Mouse (Mus musculus) MEL (cell line): ENCODE results near the gene Polr2l. TPM values are rescaled to one million over a fixed set of nuclear protein-coding genes. Genes with fewer than 3 reads are reported as not detected.

Experiments used
- DNase-seq: peaks from one replicate; pipeline ENCODE4 v3.0.0; 2011; ENCODE audit warnings: low read depth, low spot score
- H3K27ac ChIP-seq: 2 replicates; pipeline ENCODE4 v1.5.1; 2012; ENCODE audit warnings: low read depth, mild to moderate bottlenecking, control low read depth, low read length, moderate library complexity; ENCODE audit not compliant: control insufficient read depth
- H3K27me3 ChIP-seq, 2 experiments: fragments of 150-350 bp in 1 of 2; sonication (generic) in 1 of 2; 2 replicates each; pipeline ENCODE4 v1.6.1; 2012; ENCODE audit warnings: low read length in 2 of 2, mild to moderate bottlenecking in 2 of 2, improper control_type of control experiment in 1 of 2, moderate library complexity in 1 of 2; ENCODE audit not compliant: insufficient read depth in 2 of 2, control insufficient read depth in 1 of 2
- H3K36me3 ChIP-seq, 2 experiments: 2 replicates each; pipeline ENCODE4 v1.6.1; 2012 to 2014; ENCODE audit warnings: low read length in 2 of 2, improper control_type of control experiment in 1 of 2, inconsistent platforms in 1 of 2, mild to moderate bottlenecking in 1 of 2; ENCODE audit not compliant: insufficient read depth in 2 of 2, control insufficient read depth in 1 of 2
- H3K4me1 ChIP-seq, 2 experiments: fragments of 150-350 bp in 1 of 2; sonication (generic) in 1 of 2; 2 replicates each; pipeline ENCODE4 v1.6.1; 2012; ENCODE audit warnings: low read length in 2 of 2, improper control_type of control experiment in 1 of 2, mild to moderate bottlenecking in 1 of 2; ENCODE audit not compliant: insufficient read depth in 2 of 2, control insufficient read depth in 1 of 2
- H3K4me3 ChIP-seq, 2 experiments: fragments of 150-350 bp in 1 of 2; sonication (generic) in 1 of 2; 2 replicates each; pipeline ENCODE4 v1.5.1; 2012; ENCODE audit warnings: low read depth in 2 of 2, low read length in 2 of 2, mild to moderate bottlenecking in 2 of 2, moderate library complexity in 2 of 2, control low read depth in 1 of 2, improper control_type of control experiment in 1 of 2; ENCODE audit not compliant: control insufficient read depth in 1 of 2, insufficient read depth in 1 of 2
- H3K79me2 ChIP-seq: 2 replicates; pipeline ENCODE4 v1.6.1; 2012; ENCODE audit warnings: mild to moderate bottlenecking, low read length, moderate library complexity; ENCODE audit not compliant: control insufficient read depth, poor library complexity, insufficient read depth
- H3K9ac ChIP-seq: 2 replicates; pipeline ENCODE4 v1.6.1; 2012; ENCODE audit warnings: low read depth, mild to moderate bottlenecking, control low read depth, low read length, moderate library complexity; ENCODE audit not compliant: control insufficient read depth, poor library complexity, severe bottlenecking
- H3K9me3 ChIP-seq: fragments of 150-350 bp; sonication (generic); replicated peaks from 2 replicates; pipeline ENCODE4 v1.6.1; 2012; ENCODE audit warnings: mild to moderate bottlenecking, low read length, improper control_type of control experiment, moderate library complexity; ENCODE audit not compliant: insufficient read depth
- BHLHE40 ChIP-seq: IDR thresholded peaks from 2 replicates; pipeline ENCODE4 v1.6.1; 2012; ENCODE audit warnings: low read depth, mild to moderate bottlenecking, inconsistent platforms, low read length, improper control_type of control experiment, borderline replicate concordance
- CHD1 ChIP-seq: IDR thresholded peaks from 2 replicates; pipeline ENCODE4 v1.6.1; 2012; ENCODE audit warnings: low read depth, mild to moderate bottlenecking, inconsistent platforms, low read length, improper control_type of control experiment
- CHD2 ChIP-seq: IDR thresholded peaks from 2 replicates; pipeline ENCODE4 v1.6.1; 2011; ENCODE audit warnings: low read length, improper control_type of control experiment
- E2F4 ChIP-seq: IDR thresholded peaks from 2 replicates; pipeline ENCODE4 v1.6.1; 2011; ENCODE audit warnings: low read depth, low read length, improper control_type of control experiment, borderline replicate concordance
- ELF1 ChIP-seq: IDR thresholded peaks from 2 replicates; pipeline ENCODE4 v1.6.1; 2014; ENCODE audit warnings: low read depth, mild to moderate bottlenecking, inconsistent platforms, low read length, improper control_type of control experiment, moderate library complexity
- ETS1 ChIP-seq: IDR thresholded peaks from 2 replicates; pipeline ENCODE4 v1.6.1; 2012; ENCODE audit warnings: low read depth, mild to moderate bottlenecking, inconsistent platforms, low read length, improper control_type of control experiment, moderate library complexity
- HCFC1 ChIP-seq: IDR thresholded peaks from 2 replicates; pipeline ENCODE4 v1.6.1; 2012; ENCODE audit warnings: low read depth, mild to moderate bottlenecking, inconsistent platforms, low read length, improper control_type of control experiment, moderate library complexity
- KAT2A ChIP-seq: conservative IDR thresholded peaks from 2 replicates; pipeline ENCODE4 v1.6.1; 2012; ENCODE audit warnings: low read depth, low read length, improper control_type of control experiment, inconsistent platforms
- MAFK ChIP-seq: IDR thresholded peaks from 2 replicates; pipeline ENCODE4 v1.6.1; 2011; ENCODE audit warnings: low read depth, mild to moderate bottlenecking, low read length, improper control_type of control experiment, borderline replicate concordance
- MAX ChIP-seq: IDR thresholded peaks from 2 replicates; pipeline ENCODE4 v1.6.1; 2011; ENCODE audit warnings: low read length, improper control_type of control experiment
- MXI1 ChIP-seq: IDR thresholded peaks from 2 replicates; pipeline ENCODE4 v1.6.1; 2011; ENCODE audit warnings: mild to moderate bottlenecking, low read depth, low read length, improper control_type of control experiment
- MYB ChIP-seq: IDR thresholded peaks from 2 replicates; pipeline ENCODE4 v1.6.1; 2011; ENCODE audit warnings: mild to moderate bottlenecking, low read depth, low read length, improper control_type of control experiment
- NELFE ChIP-seq: IDR thresholded peaks from 2 replicates; pipeline ENCODE4 v1.6.1; 2011; ENCODE audit warnings: low read depth, low read length, improper control_type of control experiment
- POLR2A ChIP-seq, 2 experiments: IDR thresholded peaks; 2 replicates each; pipeline ENCODE4 v1.6.1; 2011 to 2012; ENCODE audit warnings: low read length in 2 of 2, mild to moderate bottlenecking in 2 of 2, control low read depth in 1 of 2, improper control_type of control experiment in 1 of 2, low read depth in 1 of 2, moderate library complexity in 1 of 2; ENCODE audit not compliant: control insufficient read depth in 1 of 2, insufficient read depth in 1 of 2, poor library complexity in 1 of 2
- POLR2AphosphoS5 ChIP-seq: IDR thresholded peaks from 2 replicates; pipeline ENCODE4 v1.6.1; 2012; ENCODE audit warnings: low read depth, borderline replicate concordance, mild to moderate bottlenecking, inconsistent platforms, low read length, moderate library complexity, mixed read lengths
- RAD21 ChIP-seq: IDR thresholded peaks from 2 replicates; pipeline ENCODE4 v1.6.1; 2011; ENCODE audit warnings: mild to moderate bottlenecking, low read depth, low read length, improper control_type of control experiment
- SMC3 ChIP-seq: IDR thresholded peaks from 2 replicates; pipeline ENCODE4 v1.6.1; 2011; ENCODE audit warnings: low read depth, low read length, improper control_type of control experiment
- TAL1 ChIP-seq: IDR thresholded peaks from 2 replicates; pipeline ENCODE4 v1.6.1; 2012; ENCODE audit warnings: mild to moderate bottlenecking, inconsistent platforms, low read length, moderate library complexity, mixed read lengths
- TCF12 ChIP-seq: IDR thresholded peaks from 2 replicates; pipeline ENCODE4 v1.6.1; 2014; ENCODE audit warnings: low read depth, mild to moderate bottlenecking, inconsistent platforms, low read length, improper control_type of control experiment, moderate library complexity
- UBTF ChIP-seq: IDR thresholded peaks from 2 replicates; pipeline ENCODE4 v1.6.1; 2012; ENCODE audit warnings: low read depth, mild to moderate bottlenecking, inconsistent platforms, low read length, improper control_type of control experiment, moderate library complexity, borderline replicate concordance; ENCODE audit not compliant: insufficient read depth
- ZC3H11A ChIP-seq: IDR thresholded peaks from 2 replicates; pipeline ENCODE4 v1.6.1; 2012; ENCODE audit warnings: low read depth, mild to moderate bottlenecking, inconsistent platforms, low read length, improper control_type of control experiment
- ZNF384 ChIP-seq: IDR thresholded peaks from 2 replicates; pipeline ENCODE4 v1.6.1; 2012; ENCODE audit warnings: low read depth, mild to moderate bottlenecking, inconsistent platforms, low read length, improper control_type of control experiment
- polyA plus RNA-seq, 2 experiments: library from polyadenylated mRNA; stranded (reverse) in 1 of 2; unstranded in 1 of 2; fragments of >175 nt in 1 of 2; fragments of >200 nt in 1 of 2; gene quantifications; 2 replicates each; pipeline versions ENCODE4 v1.2.1 to v1.2.4; 2012; ENCODE audit warnings: low replicate concordance in 2 of 2, low read depth in 1 of 2; ENCODE audit not compliant: insufficient read length in 2 of 2, insufficient read depth in 1 of 2, missing spikeins in 1 of 2
- total RNA-seq: library from RNA; depleted of rRNA; stranded (reverse); fragments of 300-350 nt; gene quantifications from 2 replicates; pipeline ENCODE4 v1.2.3, GENCODE M21; 2012

Polr2l gene
- total and polyA plus RNA-seq, 3 experiments = 82.4 to 114 TPM; not detected in 1

- Histone ChIP-seq H3K9ac (peak overlapping the region; percentile 45), H3K36me3 (peaks cover 0 to 8% of the 10 kb centered on the region in 2 experiments; a peak in 2 of 4 replicates), H3K27me3 (no peaks in the 10 kb centered on the region), H3K4me3 (peak overlapping the region; percentile 25 to 29; a peak in 2 of 4 replicates), H3K4me1 (peaks cover 5 to 25% of the 10 kb centered on the region in 2 experiments), H3K27ac (no peak overlapping the region), H3K9me3 (no peaks in the 10 kb centered on the region), H3K79me2 (peaks cover 6% of the 10 kb centered on the region)
- TF ChIP-seq TCF12 = no peak
- no peak for TF ChIP-seq ZC3H11A
- TF ChIP-seq E2F4 = no peak
- no peak for TF ChIP-seq MAX
- no peak for TF ChIP-seq ETS1
- TF ChIP-seq MXI1 = no peak
- no peak for TF ChIP-seq ZNF384
- no peak for TF ChIP-seq RAD21
- TF ChIP-seq TAL1 = no peak
- no peak for TF ChIP-seq KAT2A
- no peak for TF ChIP-seq SMC3
- no peak for TF ChIP-seq POLR2AphosphoS5
- TF ChIP-seq UBTF = no peak
- no peak for TF ChIP-seq POLR2A (IDR thresholded peaks at IDR 0.05; ENCODE audit: control insufficient read depth in 1 of 2, insufficient read depth in 1 of 2, low read depth in 1 of 2, low read length in 2 of 2, poor library complexity in 1 of 2)
- TF ChIP-seq MYB = no peak
- TF ChIP-seq ELF1 = no peak
- TF ChIP-seq NELFE = no peak
- DNase-seq = peak; percentile 45
Observed at GRCm38 (mm10) chr7:141464603-141465201, 10.2 kb downstream of the Polr2l start.

- H3K79me2 ChIP-seq = peaks cover 1% of the 10 kb centered on the region; the same call in 1 of the 2 replicates
- no peak overlapping the region for H3K9ac ChIP-seq
- no peak for DNase-seq
- no peaks in the 10 kb centered on the region for H3K27me3 ChIP-seq
- H3K27ac ChIP-seq = no peak overlapping the region
- no peaks in the 10 kb centered on the region for H3K9me3 ChIP-seq
- no peak overlapping the region; a peak in 1 of 4 replicates for H3K4me3 ChIP-seq
- TF ChIP-seq MAFK (no peak), CHD2 (no peak), BHLHE40 (no peak), CHD1 (no peak), ETS1 (no peak), RAD21 (no peak), NELFE (no peak), E2F4 (no peak), SMC3 (no peak), HCFC1 (no peak)
- TF ChIP-seq, all 39 proteins: peak for 0
- H3K4me1 ChIP-seq = peaks cover 5 to 20% of the 10 kb centered on the region in 2 experiments
- H3K36me3 ChIP-seq = peaks cover 0 to 3% of the 10 kb centered on the region in 2 experiments; a peak in 2 of 4 replicates
Observed at GRCm38 (mm10) chr7:141463824-141464602, 10.9 kb downstream of the Polr2l start.
